Mouse (Mus musculus) stomach, postnatal 0 days (tissue): ENCODE measurements at regions not wholly inside any gene's neighbourhood (a gene's known extent, or its start where the extent isn't known, plus 50 kb on each side); places are given as distances from the start of the nearest gene placed in this dataset.

Source experiments
- CTCF ChIP-seq: IDR thresholded peaks from 2 replicates; pipeline ENCODE4 v1.5.1; 2016; ENCODE audit warnings: antibody characterized with exemption, low read depth, mild to moderate bottlenecking, moderate library complexity
- EP300 ChIP-seq: optimal IDR thresholded peaks from 2 replicates; pipeline ENCODE3; 2016; ENCODE audit warnings: antibody characterized with exemption

GRCm38 (mm10) chr14:24871392-24871998 is 384.6 kb downstream of the Rps24 start:
- TF ChIP-seq CTCF (no peak), EP300 (no peak)
